Mouse (Mus musculus) cerebellum, postnatal 14 days (tissue): ENCODE results near the gene Naa11.

Source experiments
- DNase-seq, 2 experiments: peaks; one replicate each; pipeline ENCODE4 v3.0.0; 2021; ENCODE audit warnings: mixed read lengths in 2 of 2

The Naa11 gene

DNA sequence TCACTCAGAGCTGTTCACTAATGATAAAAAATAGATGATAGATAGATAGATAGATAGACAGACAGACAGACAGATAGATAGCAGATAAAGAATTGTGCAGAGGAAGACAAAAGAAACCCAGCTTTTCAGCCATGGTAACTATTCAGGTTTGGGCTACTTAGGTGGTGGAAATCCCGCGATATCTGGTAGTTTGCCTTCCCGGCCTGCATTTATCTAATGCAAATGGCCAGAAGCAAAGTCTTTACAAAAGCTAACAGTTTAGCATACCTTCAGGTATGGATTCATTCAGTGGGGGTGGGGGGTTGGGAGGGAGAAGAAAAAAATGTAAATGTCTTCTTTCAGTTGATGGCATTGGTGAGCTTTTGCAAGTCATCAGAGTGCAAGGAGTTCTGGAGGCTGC, 48.0 kb downstream of the Naa11 start:
- DNase-seq, result no peak

DNA sequence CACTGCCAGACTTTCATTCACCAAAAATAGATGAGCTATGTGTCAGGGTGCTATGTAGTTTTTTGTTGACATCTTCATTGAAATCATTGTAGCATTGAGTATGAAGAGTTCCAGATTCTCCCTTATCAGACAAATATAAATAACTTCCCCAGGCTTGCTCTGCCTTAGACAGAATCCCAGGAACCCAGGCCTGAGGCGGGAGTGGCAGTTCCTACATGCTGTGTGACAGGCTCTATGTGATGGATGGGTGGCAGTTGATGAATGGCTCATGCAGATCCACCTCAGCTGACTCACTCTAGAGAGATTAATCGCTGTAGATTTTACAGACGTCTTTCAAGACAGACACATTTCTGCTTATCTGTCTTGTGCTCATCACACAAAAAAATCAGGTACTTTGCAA, 57.4 kb downstream of the Naa11 start:
- DNase-seq, result no peak
